Mouse (Mus musculus) gonadal fat pad, adult 2 months (tissue): ENCODE results near the gene Vps39. TPM values are rescaled to one million over a fixed set of nuclear protein-coding genes. Genes with fewer than 3 reads are reported as not detected.
A peak's percentile ranks its signal among the peaks of the same experiment; 100 is the strongest.

Experiments used
- DNase-seq: peaks from one replicate; pipeline ENCODE4 v3.0.0-alpha.2; 2012; ENCODE audit warnings: low read depth
- polyA plus RNA-seq: library from polyadenylated mRNA; depleted of rRNA; stranded (reverse); fragments of >200 nt; gene quantifications from 2 replicates; pipeline ENCODE4 v1.2.3, GENCODE M21; 2012; rRNA removed

Gene Vps39
- polyA plus RNA-seq, 1 experiment: 27.6 TPM

DNA sequence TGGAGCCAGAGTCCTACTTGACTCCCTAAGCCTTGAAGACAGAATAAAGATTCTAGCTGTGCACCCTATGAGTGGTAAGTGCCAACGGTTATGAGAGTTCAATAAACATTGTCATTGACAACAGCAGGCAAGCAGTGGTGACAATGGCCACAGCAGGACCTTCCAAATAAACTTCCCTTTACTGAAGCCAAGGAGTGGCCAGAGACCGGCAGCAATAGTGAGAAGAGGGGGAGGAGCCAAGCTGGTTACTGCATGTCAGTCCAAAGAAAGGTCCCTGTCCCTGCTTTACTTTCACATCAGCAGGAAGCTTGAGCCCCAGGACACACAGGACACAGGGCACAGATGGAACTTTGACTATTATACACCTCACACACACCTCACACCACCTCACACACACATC lies 56.8 kb downstream of the Vps39 start:
- no peak for DNase-seq

DNA sequence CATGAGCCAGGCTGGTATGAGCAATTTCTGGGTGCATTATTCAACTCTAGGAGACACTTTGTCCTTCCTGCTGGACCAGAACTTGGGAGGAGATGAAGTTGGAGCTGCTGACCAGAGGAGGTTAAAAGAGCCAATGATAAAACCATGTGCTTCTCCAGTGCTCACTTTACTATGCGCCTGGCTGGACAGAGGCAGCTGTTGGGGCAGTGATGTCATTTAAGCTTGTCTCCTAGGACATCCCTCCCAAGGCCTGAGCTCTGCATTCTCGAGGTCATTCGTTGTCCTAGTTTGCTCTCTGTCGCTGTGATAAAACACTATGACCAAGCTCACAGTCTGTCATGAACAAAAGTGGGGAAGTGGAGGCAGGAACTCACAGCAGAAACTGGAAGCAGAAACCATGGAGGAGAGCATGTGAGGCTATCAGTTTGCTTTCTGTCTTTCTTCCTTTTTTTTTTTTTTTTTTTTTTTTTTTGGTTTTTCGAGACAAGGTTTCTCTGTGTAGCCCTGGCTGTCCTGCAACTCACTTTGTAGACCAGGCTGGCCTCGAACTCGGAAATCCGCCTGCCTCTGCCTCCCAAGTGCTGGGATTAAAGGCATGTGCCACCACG lies 61.4 kb downstream of the Vps39 start:
- DNase-seq: no peak

DNA sequence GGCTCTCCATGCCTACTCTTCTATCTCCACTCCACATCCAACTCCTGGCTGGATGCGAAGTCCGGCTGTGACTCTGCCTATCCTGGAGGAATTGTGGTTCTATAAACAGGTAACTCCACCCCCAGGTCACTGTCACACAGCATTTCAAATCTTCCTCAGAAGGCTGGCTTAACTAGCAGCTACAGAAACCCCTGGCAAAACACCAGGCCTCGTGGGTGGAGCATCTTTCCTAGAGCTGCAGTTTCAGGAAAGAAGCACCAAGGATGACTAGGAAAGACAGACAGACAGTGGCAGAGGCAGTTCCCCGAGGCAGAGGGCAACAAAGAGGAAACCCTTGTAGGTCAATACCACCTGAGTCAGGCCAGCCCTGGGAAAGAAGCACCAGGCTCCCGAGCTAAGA lies 63.9 kb downstream of the Vps39 start, which contains the start of gene Pla2g4d:
Gene Pla2g4d, minus strand, starts transcription at position 203 of the 400 bp plus-strand sequence.
- DNase-seq: no peak

DNA sequence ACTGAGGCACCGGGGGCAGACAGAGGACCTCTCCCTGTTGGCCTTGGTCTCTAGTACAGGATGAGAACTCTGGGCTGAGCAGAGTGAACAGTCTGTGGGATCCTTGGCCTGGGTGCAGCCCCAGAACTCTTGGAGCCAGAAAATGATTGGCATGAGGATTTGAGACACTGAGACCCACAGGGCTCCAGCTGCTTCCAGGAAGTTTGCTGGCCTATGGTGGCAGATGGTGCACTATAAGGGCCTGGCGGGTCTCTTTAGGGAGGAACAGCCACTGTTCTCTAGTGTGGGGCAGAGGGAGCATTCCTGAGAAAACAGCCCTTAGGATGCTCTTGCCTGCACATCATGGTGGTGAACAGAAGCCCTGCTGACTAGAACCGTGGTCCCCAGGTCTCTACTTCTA lies 64.5 kb downstream of the Vps39 start:
- no peak for DNase-seq

DNA sequence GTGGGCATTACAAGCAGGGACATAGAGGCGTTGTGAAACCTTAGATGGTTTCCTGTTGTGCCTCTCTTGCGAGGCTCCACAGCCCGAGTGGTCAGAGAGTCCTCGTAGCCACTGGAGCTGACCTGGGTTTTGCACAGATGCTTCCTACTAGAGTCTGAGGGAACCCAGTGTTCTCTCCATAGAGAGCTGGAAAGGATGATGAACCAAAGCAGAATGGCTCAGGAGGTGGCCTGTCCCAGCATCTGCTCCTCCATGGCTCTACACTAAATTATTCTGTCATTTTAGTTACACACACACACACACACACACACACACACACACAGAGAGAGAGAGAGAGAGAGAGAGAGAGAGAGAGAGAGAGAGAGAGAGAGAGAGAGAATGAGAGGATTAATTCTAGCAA lies 67.3 kb downstream of the Vps39 start:
- DNase-seq: no peak

DNA sequence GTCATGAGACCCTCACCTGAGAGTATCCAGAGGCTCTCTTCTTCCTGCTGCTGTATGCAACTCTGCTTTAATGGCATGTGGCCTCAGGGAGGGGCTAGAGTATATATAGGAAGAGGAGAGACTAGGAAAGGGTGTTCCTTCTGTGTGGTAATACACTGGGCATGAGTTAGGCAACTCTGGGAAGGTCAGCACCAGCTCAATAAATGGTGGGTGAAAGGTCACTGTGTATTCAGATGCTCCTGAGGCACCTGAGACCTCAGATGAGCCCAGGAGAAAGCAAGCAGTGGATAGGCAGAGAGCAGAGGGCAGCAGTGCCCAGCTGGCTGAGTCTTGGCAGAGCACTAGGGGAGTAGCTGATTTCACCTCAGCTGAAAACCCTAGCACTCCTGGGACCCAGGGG lies 68.2 kb downstream of the Vps39 start:
- peak; percentile 42 for DNase-seq

DNA sequence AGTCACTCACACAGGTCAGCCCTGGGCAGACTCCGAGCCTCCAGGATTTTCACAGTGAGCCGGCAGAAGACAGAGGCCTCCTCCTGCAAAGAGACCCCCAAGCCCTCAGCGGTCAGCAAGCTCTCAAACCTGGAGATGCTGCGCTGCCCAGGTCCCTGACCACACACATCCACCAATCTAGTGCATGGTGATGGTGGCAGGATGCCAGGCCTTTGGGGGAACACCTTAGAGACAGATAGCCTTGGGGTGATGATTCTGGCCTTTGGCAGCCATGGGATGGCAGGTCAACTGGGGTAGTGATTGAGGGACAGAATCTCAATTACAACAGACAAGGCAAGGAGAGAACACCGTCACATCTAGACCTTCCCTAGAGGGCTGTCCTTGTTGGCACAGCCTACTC lies 68.8 kb downstream of the Vps39 start:
- no peak for DNase-seq

DNA sequence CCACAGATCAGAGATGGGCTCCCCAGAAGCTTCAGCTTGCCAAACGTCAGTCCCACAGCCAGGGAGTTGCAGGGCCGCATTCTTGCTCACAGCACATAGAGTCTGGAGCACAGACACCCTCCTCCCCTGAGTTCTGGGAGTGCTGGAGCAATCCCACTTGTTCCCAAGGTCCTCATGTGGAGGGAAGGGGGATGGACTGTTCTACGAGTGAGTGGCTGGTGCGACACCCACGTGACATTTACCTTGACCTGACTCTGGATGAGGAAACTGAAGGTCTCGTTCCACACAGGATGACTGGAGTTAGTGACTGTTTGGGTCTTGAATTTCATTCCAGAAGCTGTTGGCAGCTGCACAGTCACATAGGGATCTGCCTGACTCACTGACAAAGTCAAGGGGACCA lies 69.4 kb downstream of the Vps39 start:
- DNase-seq: peak; percentile 20

DNA sequence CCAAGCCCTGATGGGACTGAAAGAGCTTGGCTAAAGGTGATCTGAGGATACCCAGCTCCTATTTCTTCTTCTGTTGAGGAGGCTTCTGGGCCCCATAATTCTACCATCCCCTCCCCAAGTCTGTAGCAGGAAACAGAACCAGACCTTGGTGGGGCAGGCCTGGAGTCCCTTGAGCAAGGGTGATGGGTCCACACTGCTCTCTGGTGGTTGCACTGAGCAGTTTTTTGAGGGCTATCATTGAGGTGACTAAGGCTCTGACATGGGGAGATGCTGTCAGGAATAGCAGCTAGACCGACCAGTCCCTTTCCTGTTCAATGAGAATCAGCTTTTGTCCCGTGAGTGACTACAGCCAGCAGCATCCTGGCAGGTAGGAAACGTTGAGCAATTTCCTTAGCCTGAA lies 71.7 kb downstream of the Vps39 start:
- DNase-seq: no peak

DNA sequence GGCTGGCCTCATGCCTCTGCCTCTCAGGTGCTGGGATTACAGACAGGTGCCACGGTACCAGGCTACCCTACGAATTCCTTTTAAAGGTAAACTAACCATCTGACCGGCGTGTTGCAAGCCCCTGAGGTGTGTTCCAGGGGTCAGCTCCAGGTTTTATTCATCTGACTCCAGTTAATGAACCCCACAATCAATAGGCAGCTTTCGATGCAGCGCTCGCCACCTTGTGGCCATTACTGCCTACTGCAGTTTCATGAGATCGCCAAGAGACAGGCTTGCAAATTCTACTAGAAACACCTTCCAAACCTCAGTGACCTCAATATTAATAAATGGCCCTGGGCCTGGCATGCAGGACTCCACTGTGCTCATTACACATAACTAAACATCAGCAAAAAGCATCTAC lies 73.0 kb downstream of the Vps39 start:
- DNase-seq: no peak

DNA sequence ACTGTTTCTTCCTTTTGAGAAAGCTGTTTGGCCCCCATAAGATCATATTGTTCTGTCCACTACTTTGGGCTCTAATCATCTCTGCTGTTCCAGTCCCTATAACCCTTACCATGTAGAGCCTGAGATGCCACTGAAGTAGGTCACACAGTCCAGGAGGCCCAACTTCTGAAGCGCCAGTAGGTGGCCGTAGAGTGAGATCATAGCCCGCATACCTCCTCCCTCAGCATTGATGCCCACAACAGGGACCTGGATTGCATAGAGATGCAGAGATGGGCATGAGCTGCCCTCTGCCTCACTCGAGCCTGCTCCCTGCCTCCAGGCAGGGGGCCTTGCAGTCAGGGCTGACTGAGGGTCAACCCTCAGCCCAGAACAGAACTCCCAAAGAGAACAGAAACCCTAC lies 76.0 kb downstream of the Vps39 start:
- DNase-seq: no peak

DNA sequence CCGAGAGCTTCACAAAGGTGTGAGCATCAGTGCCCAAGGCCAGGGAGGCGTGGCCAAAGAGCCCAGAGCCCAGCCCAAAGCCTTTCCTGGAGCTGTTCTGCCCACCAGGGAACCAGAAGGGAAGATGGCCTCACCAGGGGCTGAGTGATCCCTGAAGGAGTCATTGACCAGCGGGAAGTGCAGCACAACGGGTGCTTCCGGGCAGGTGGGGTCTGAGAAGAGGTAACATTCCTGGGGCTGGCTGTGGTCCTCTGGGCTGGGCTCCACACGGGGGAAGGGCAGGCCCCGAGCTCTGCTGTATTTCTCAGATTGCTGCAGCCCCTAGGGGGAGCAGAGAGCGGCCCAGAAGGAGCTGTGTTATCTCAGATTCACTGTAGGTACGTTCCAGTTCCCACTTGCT lies 84.3 kb downstream of the Vps39 start:
- DNase-seq: no peak

Other genes with a start within 250 kb of the Vps39 start
- 31.2 and 33.1 TPM in 2 replicates for gene Ehd4, start 198.5 kb downstream of the Vps39 start, polyA plus RNA-seq
- 0.22 and 1.5 TPM in 2 replicates for gene Pla2g4e, start 107.8 kb downstream of the Vps39 start, polyA plus RNA-seq
- gene Pla2g4d, start 63.9 kb downstream of the Vps39 start, polyA plus RNA-seq: 0.05 and 0.07 TPM in 2 replicates
- gene Pla2g4f, start 39.0 kb downstream of the Vps39 start, polyA plus RNA-seq: 6.8 and 9.4 TPM in 2 replicates
- gene Ganc, start 50.8 kb upstream of the Vps39 start, polyA plus RNA-seq: 20.1 and 27.0 TPM in 2 replicates
- 12.9 and 13.8 TPM in 2 replicates for gene Tmem87a, start 51.0 kb upstream of the Vps39 start, polyA plus RNA-seq
- gene Capn3, start 102.9 kb upstream of the Vps39 start, polyA plus RNA-seq: 12.0 and 25.0 TPM in 2 replicates
- 71.4 and 83.2 TPM in 2 replicates for gene Zfp106, start 210.7 kb upstream of the Vps39 start, polyA plus RNA-seq
- gene Snap23, start 214.5 kb upstream of the Vps39 start, polyA plus RNA-seq: 10.0 and 10.8 TPM in 2 replicates